Mouse (Mus musculus) bone marrow macrophage, adult 2 months (primary cell): ENCODE measurements around the gene Tspan4.

Experiments
- CTCF ChIP-seq: IDR thresholded peaks from 2 replicates; pipeline ENCODE4 v1.5.1; 2012; ENCODE audit warnings: low read depth, mild to moderate bottlenecking, low read length, moderate library complexity
- POLR2A ChIP-seq: IDR thresholded peaks from 2 replicates; pipeline ENCODE4 v1.6.1; 2012; ENCODE audit warnings: mild to moderate bottlenecking, low read depth, low read length, borderline replicate concordance

DNA sequence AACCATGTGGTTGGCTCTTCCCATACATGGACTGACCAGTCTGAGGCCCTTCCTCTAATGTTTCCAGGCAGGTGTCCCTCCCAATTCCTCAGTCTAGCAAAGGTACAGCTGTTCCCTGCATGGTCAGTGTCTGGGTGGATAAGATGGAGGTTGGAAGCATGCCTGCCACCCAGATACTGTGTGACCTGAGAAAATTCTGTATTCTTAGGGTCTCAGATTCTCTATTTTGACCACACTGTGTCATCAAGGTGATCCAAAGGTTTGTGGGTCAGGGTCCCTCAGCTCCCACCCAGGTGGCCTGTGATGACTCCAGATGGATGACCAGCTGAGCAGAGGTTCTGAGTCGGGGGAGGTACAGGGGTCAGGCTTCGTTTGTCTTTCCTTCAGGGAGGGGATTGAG is 10.1 kb downstream of the Tspan4 start:
- TF ChIP-seq CTCF (no peak), POLR2A (no peak)
